Mouse (Mus musculus) G1E (cell line): ENCODE results near the gene Trim16.

Experiments
- CTCF ChIP-seq: IDR thresholded peaks from 2 replicates; pipeline ENCODE4 v1.5.1; 2012; ENCODE audit warnings: low read depth, low read length, inconsistent platforms, mixed read lengths
- GATA1 ChIP-seq: IDR thresholded peaks from 2 replicates; pipeline ENCODE4 v1.6.1; 2012; ENCODE audit warnings: borderline replicate concordance, low read length, inconsistent platforms, mixed read lengths
- GATA2 ChIP-seq: IDR thresholded peaks from 2 replicates; pipeline ENCODE4 v1.6.1; 2012; ENCODE audit warnings: low read depth, low read length, inconsistent platforms, borderline replicate concordance
- TAL1 ChIP-seq: conservative IDR thresholded peaks from 2 replicates; pipeline ENCODE4 v1.6.1; 2012; ENCODE audit warnings: low read depth, low read length, inconsistent platforms, mixed read lengths

DNA sequence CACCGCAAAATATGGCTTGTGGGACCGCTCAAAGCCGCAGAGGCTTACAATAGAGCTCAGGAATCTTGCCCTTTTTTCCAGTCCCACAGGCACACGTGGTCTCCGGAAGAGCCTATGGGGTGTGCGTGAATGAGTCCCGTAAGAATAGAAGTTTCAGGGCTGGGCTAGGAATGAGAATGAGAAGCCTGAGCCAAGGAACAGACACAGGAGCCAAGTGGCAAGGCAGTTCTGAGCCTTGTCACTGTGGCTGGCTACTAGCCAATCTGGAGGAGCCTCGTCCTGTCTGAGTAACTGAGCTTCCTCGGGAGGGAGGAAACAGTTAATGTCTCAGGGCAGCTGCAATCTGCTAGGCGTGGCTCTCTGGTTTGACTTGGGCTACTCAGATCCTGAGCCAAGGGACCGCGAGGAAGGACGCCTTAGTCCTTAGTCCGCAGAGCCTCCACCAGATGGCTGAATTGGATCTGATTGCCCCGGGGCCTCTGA, at the start of gene Trim16:
- TF ChIP-seq GATA1 (no peak), CTCF (no peak), TAL1 (no peak), GATA2 (no peak)
